Mouse (Mus musculus): ENCODE measurements around the gene Pgc. TPM values are rescaled to one million over a fixed set of nuclear protein-coding genes. Genes with fewer than 3 reads are reported as not detected.
A peak's percentile ranks its signal among the peaks of the same experiment; 100 is the strongest.

Pgc gene
- total RNA-seq (2021): not detected
- long read RNA-seq, experiment 1: 0 reads
- long read RNA-seq, experiment 2: 0 reads

DNA sequence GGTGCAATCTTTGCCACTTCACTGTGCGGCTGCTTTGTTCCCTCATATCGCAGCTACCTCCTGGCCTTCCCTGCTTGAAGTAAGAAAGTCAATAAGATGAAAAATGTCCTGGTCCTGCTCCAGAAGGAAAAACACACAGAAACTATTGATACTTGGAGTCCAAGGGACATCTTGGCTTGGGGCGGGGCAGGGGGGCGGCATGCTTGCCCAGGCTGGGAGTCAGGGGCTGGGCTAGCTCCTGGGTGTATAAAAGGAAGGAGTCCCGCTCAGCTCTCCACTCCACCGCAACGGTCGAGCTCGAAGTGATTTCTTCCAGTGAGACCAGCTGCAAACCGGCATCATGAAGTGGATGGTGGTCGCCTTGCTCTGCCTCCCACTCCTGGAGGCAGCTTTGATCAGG is at the start of gene Pgc:
Pgc (plus strand) TSS at position 277 of the 400 bp plus-strand sequence.
- DNase-seq: no peak

DNA sequence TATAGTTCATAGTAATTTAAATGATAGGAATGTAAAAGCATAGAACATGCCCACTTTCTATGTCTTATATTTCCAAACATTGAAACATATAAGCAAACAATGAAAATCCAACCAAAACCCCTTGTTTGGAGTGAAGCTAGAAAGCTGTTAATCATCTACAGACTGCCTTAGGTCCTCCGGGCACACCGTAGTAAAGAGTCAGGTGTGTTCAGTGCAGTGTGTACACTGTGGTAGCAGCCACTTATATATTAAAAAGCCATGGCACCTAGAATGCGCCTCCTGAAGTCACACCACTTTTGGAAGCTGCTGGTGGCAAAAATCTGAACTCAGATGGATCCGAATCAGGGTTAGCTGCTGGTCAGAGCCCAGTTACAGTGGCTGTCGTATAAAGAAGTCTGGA is 48.4 kb upstream of the Pgc start:
- DNase-seq: no peak

DNA sequence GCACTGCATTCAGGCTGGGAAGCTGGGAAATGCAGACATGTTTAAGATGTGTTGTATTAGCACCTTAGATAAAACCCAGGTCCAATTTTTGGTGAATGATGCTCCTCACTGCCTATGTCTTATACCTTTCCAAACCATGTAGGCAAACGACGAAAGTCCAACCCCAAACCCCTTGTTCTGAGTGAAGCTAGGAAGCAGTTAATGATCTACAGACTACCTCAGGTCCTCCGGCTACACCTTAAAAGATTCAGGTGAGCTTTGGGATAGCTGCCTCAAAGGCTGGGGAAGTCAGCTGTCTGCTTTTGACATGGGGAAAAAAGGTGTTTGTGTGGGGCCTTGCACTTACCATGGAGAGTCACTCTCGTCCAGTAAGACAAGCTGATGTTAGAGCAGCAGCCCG is 47.9 kb upstream of the Pgc start:
- DNase-seq: no peak

DNA sequence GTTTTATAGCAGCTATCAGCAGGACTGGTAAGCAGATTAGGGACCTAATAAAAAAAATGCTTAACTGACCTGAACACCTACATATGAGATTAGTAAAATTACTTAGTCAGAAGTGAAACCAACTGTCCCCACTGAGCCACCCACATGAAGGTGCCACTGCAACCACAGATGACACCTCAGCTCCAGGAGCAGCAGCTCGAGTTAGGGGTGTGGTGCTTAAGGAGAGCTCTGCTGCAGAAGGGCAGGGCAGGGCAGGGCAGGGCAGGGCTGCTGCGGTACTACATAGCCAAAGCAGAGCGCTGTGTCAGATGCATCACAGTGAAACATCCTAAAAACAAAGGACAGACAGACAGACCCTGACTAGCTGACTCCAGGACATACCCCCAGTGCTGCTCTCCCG is 43.8 kb upstream of the Pgc start:
- DNase-seq: no peak

DNA sequence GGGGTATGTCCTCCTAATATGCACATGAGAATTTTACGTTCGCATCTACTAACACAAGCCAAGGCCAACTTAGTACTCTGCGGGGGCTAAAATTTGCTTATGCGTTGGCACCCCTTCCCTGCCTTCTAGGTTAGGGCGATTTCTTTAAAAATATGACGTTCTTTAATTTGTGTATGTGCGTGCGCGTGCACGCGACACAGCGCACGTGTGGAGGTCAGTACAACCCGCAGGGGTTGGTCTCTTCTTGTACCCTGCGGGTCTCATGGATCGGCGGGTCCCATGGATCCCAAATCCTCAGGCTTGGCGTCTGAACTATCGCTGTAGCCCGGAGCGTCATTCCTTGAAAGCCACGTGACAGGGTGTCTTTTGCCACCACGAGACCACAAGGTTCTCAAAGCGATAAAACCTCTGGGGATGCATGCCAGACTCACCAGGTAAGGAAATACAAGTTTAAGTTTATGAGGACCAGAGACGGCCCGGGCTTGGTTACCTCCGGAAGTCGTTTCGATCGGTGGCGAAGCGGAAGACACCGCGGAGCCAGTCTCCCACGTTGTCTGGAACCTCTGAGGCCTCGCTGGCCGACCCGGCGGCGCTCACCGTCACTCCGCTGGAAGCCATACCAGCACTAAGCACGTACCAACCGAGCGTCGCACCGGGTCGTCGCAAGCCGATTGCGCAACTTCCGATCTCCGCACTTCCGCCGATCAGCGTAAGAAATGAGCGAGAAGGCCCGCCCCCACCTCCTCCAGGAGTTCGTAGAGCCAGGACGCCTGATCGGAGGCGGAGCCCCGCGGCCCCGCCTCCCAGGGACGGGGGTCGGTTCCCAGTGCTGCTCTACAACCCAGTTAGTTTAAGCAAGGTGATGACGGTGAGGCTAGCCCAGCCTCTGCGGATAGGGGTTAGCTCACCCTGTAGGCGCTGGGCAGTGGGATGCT is 39.0 kb upstream of the Pgc start:
- DNase-seq: peak; percentile 96 to 98

DNA sequence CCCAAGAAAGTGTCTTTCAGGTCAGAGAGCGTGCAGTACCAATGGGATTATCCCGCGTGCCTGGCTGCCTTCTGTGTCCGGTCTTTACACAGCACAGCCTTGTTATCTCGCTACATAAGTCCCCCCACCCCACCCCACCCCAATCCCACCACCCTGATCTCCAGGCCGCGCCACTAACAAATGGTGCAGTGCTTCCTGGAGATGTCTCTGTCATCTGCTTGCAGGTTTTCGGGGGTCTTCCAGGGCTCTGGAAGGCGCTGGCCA is 38.4 kb upstream of the Pgc start, which contains the start of gene Tomm6:
Tomm6 (minus strand) TSS at position 43 of the 264 bp plus-strand sequence.
- DNase-seq: no peak

DNA sequence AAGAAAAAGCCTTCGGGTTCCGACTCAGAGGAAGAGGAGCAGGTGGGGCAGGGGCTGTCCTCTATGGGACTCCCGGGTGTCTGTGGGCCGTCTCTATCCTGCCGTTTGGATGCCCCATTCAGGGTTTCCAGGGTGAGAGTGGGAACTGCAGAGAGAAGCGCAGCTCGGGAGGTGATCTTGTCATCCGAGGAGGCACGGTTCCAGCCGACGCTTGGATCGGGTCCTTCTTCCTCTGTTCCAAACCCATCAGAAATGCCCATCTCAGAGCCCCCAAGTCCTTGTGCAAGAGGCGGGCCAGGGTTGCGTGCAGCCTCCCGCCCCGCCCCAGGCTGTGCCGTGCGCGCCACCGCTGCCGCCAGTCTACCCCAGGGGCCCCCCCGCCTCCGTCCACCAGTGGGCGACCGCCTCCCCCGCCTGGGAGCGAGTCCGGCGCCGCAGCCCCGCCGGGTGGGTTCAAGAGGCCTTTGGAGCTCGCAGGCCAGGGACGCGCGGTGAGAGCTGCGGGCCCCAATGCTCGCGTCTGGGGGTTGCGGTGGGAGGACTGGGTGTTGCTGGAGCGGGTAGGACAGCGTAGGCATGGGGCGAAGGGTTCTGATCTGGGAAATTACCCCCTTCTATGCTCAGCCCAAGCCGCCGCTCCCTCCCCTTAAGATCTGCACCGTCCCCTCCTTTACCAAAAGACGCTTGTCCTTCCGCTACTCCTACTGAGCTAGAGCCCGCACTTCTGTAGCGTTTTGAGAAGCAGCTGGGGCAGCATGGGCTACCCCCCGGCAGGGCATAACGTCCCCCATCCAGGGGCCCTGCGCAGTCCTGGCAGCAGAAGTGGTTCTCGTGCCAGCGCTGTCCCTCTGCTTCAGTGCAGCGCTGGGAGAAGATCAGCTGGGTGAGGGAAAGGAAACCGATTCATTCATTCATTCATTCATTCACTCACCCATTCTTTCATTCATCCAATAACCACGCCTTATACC is 37.8 kb upstream of the Pgc start, which contains the start of gene Frs3:
Frs3 (plus strand) TSS at position 423 of the 968 bp plus-strand sequence.
- DNase-seq: peak; percentile 80 to 89

DNA sequence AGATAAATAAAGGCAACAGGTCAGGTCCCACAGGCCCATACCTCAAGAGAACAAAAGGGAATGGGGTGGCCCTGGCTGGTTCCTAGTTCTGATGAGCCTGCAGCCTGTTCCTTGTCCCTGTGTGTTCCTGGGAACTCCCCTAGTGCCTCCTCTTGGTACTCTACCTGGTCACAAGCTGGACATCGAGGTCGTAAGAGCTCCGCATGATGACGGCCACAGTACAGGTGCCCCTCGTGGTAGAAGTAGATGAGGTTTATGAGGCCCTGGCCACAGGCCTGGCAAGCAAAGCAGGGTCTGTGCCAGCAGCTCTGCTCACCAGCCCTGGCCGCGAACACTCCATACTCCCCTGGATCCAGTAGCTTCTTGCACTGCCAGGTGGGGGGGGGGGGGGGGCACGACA is 36.7 kb upstream of the Pgc start:
- DNase-seq: no peak

DNA sequence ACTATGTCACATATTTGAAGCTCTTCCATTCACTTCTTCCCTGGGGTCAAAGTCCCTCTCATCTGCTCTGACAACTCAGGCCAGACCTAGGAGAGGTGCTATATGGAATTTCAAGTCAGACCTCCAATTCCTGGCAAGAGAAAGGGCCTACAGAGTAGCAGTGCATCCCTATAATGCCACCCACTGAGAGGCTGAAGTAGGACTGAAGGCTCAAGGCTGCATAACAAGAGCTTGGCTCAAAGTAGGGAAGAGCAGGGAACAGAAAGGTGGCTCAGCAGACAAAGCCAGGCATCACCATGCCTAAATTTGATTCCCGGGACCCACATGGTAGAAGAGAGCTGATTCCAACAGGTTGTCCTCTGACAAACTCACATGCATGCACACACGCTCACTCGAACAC is 35.0 kb upstream of the Pgc start:
- no peak for DNase-seq

DNA sequence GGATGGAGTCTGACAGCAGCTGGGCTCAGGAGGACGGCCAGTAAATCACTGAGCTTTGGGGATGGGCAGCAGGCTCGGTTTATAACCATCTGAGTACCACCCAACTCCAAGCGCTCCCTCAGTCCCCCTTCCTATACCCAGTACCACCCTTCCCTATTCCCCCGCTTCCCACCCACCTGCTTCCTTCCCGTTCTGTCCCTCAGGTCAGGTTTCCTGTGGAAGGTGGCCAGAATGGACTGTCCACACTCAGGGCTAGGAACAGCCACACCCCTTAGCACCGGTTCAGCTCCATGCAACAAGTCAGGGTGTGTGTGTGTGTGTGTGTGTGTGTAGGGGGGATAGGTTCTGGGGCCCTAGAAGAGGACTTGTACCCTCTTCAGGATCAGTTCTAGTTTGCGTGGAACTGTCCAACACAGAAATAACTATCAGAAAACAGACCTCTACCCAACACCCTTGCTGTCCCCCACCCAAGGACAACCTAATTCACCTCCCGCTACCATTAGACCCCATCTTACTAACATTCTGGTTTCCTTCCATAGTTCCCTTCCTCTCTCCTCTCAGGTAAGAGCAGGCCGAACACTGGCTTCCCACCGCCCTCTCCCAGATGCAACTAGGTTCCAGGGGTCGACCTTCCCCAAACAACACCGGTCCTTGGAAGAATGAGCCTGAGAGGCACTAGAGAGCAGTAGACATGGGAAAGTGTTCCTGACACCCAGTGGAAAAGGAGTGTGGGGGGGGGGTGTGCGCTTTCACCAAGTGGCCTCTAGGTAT is 32.8 kb upstream of the Pgc start:
- DNase-seq: peak in 1 of 2 experiments; percentile 10

DNA sequence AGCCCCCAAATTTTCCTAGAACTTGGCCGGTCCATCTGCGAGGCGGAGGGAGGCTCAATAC is 32.4 kb upstream of the Pgc start, which contains the start of gene Gm21981:
Gm21981 (minus strand) TSS at position 14 of the 61 bp plus-strand sequence.
- no peak for DNase-seq

DNA sequence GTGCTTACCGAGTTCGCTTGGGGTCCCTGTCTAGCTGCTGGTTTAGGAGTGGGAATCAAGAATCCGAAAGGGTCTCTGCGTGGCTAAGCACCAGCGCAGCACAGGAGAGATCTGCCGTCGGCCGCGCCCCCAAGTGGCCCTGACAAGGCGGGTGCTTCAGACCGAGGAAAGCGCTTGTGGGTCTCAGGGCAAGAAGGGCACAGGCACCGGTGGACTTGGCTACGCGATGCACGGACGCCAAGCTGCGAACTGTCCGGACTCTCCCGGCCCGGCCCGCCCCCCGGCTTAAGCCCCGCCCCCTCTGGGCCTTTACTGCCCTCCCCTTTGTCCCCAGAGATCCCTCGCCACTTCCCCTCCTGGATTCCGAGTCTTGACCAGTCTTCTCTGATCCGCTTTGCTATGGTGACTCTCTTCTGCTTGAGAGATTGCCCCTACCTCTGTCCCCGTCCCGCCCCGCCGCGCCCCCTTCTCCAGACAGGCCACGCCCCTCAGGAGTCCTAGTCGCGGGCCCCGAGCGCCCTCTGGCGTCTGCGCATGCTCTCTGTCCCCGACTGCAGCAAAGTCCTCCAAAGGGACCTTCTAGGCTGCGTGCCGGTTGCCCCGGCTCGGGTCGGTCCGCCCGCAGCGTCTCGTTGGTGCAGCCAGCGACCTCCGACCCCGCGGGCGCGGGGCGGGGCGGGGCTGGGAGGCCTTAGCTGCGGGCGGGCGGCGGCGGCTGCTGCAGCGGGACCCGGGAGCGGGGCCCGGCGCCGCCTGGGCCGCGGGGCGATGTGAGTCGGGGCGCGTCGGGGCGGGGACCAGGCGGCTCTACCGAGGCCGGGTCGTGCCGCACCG is 31.9 kb upstream of the Pgc start, which contains the start of gene Prickle4:
Prickle4 (minus strand) TSS at position 234 of the 834 bp plus-strand sequence.
- DNase-seq: peak; percentile 99

DNA sequence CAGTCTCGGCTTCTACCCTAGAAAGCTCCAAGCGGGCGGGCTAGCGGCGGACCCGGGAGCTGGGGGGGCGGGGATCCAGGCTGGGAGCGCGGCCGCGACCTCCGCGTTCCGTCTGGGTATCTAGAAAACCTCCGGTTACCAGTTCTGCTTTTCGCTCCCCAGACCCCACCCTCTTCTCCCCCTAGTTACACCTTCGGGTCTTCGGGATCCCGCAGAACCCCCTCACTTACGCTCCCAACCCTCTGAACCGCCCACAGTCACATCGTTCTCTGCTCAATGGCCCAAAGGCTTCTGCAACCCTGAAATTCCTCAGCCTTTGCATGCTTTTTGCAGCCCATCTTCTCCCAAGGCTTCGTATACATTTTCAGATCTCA is 31.3 kb upstream of the Pgc start:
- DNase-seq: no peak

DNA sequence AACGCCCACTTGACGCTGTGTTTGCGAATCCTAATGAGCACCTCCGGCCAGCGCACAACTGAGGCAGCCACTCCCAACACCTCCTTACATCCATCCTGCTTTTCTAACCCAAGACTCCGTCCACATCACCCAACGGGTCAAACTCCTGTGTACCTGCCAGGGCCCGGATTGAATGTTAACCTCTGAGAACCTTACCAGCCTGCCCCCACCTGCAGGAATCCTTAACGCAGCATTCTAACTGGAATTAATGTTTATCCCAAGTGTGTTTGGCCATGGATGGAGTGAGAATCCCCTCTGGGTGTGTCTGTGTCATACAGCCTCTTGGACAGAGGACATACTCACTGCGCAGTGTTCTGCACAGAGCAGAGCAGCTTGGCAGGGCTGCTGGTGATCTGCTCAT is 28.5 kb upstream of the Pgc start:
- DNase-seq: no peak

DNA sequence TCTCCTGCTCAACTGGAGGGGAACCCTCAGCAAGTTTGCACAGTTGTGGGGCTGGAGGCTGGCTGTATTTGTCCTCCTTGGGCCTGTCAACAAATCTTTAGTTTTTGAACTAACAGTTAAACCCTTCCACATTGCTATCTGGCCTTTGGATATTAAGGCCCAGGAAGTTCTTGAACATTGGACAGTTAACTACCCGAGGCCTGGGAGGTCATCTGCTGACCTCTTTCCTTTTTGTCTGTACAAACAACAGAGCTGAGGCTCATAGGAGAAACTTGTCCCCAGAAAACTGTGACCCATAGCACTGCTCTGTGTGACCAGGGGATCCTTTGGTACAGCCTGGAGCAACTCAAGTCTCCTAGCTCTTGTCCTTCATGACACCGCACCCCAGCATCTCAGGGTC is 27.6 kb upstream of the Pgc start:
- no peak for DNase-seq

DNA sequence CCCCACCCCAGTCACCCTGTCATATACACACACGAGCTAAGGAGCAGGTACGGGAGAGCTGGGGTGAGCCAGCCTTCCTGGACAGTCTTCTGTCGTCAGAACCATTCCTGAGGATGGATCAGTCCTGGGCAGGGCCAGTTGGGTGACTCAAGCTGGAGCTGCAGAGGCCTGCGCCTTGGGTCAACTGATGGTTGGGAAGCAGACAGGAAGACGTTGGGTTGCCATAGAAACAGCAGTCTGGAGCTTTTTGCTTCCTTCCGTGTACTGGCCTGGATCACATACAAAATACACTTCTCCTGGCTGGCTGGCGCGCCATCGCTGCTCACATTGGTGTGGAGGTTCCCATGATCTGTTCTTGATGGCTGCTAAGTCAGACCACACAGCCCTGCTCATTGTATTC is 24.8 kb upstream of the Pgc start:
- DNase-seq: no peak

DNA sequence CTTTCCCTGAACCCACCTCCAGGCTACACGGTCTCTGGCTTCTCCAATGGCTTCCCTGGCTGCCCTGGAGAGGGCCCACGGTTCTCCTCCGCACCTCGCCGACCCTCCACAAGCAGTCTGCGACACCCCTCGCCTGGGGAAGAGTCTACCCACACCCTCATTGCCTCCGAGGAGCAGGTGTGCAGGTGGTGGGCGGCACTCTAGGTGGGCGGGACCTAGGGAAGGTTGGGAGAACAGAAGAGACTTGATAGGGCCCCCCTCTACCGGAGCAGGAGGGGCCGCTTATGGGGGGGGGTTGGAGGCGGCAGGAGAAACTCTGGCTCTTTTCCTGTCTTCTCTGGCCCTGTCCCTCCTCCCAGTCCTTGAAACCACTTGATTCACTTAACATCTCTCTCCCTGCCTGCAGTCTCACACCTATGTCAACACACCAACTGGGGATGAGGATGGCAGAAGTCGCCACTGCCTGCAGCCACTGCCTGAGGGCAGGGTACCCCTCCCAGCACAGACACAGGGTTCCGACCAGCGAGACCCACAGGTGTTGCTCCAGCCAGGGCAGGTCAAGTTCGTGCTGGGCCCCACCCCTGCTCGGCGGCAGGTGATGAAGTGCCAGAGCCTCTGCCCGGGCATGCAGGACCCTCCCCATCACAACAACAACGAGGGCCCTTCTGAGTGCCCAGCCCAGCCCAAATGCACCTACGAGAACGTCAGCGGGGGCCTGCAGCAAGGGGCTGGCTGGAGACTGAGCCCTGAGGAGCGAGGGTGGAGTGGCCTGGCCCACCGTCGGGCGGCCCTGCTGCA is 23.9 kb upstream of the Pgc start:
- DNase-seq: no peak

DNA sequence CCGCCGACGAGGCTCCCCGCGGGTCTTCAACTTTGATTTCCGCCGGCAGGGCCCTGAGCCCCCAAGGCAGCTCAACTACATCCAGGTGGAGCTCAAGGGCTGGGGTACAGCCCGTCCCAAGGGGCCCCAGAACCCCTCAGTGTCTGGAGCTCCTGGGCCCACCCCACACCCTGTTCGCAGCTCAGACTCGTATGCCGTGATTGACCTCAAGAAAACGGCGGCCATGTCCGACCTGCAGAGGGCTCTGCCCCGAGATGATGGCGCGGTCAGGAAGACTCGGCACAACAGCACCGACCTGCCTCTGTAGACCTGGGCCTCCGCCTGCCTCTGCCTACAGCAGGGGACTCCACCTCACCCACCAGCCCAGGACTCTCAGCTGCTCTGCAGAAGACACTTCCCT is 23.1 kb upstream of the Pgc start:
- DNase-seq: no peak

DNA sequence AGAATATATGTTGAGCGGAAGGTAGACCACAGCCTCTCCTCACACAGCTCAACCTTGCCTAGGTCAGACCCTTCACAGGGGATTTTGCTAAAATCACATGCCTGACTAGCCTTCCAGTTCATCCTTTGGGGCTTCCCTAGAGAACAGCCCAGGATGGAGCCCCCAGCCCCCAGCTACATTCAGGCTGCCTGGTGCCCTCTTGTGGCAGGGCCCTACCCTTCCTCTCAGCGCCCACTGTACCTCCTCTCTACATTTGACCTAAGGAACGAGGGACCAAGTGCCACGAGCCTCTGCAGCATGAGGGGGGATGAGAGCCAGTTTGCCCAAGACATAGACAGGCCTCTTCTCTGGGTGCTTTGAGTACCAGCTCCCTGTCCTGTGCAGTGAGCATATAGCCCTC is 21.9 kb upstream of the Pgc start:
- DNase-seq: no peak

DNA sequence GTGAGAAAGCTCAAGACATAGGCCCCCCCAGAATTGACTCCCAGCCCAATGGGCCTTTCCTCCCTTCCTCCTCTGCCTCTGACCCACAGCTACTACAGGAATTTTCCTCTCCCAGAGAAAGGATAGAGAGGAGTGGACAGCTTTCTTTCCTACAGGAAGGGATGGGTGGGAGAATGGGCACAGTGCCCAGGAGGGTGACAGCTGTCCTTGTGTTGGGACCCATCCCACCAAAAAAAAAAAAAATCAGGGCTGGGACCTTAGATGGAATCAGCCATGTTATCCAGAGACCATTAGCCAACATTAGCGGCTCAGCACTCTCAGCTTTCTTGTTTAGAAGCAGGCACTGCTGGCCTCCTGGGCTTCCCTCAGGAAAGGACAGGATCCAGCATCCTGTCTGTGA is 20.4 kb upstream of the Pgc start:
- no peak for DNase-seq

DNA sequence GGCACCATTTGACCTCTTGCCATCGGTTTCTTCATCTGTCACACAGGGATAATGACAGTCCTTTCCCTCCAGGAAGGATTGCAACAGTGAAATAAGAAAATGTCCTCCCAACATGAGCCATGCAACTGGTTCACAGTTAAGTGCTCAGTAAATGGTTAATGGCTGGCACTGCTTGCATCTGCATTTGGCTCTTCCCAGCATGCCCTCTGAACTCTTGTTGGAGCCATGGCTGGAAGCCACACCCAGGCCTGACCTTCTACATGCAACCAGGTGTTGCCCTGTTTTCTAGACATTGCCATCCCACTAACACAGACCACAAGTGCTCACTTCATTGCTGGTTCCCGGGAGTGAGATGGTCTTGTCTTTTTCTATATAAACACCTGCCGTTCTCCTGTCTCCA is 18.7 kb upstream of the Pgc start:
- DNase-seq: no peak
